In genomic region chr10:125929961-125930360, GRCm38 (mm10) we compare ENCODE assay signal across 20 mouse cellular contexts. TPM values are rescaled to one million over a fixed set of nuclear protein-coding genes. Genes with fewer than 3 reads are reported as not detected.
DNase-seq lines count a peak whose midpoint lies in the region.
"Had no signal": no experiment of that assay in that cellular context is flagged by ENCODE, and none has a peak within 500 bp of the region (broad histone marks: within the 10 kb centered on the region; RNA-seq: fewer than 3 reads in every experiment).

No protein-coding gene starts in this region.

- WGBS in heart, embryonic 10.5 days, result 74% methylated on average over 3 of the region's 3 CpGs

- no peak overlapping the region for H3K27ac ChIP-seq in heart, embryonic 10.5 days
- H3K27ac ChIP-seq: embryonic facial prominence, embryonic 13.5 days; forebrain, embryonic 10.5 days; heart, adult 2 months; heart, embryonic 13.5 days had no signal

- DNase-seq in heart, embryonic 10.5 days (ENCODE audit: low spot score), result peak; percentile 54
- no peak for DNase-seq in heart, adult 8-10 months (ENCODE audit: low spot score)
- peak; percentile 88 to 92 for DNase-seq in kidney, adult 8-10 months
- no peak for DNase-seq in kidney, postnatal 4 days
- DNase-seq in adipocyte (ENCODE audit: low spot score), result peak; percentile 6
- DNase-seq in kidney, postnatal 10 days, result peak; percentile 59
- no peak for DNase-seq in gastrocnemius, postnatal 10 days
- no peak for DNase-seq in urinary bladder, postnatal 10 days (ENCODE audit: low spot score)
- DNase-seq: adrenal gland, postnatal 10 days; B cell, adult 2 months; cerebellum, adult 11-12 months; cerebellum, adult 9-10 months; cerebellum, postnatal 25 days; gastrocnemius, postnatal 14 days; heart, adult 2 months; heart, postnatal 36 days had no signal

- no peak overlapping the region for H3K4me3 ChIP-seq in heart, embryonic 10.5 days
- H3K4me3 ChIP-seq: embryonic facial prominence, embryonic 13.5 days; forebrain, embryonic 10.5 days; heart, adult 2 months; heart, embryonic 13.5 days had no signal

- H3K27me3 ChIP-seq in heart, embryonic 10.5 days (ENCODE audit: insufficient read depth, poor library complexity, severe bottlenecking), result no peaks in the 10 kb centered on the region
- H3K27me3 ChIP-seq: embryonic facial prominence, embryonic 13.5 days; heart, embryonic 13.5 days had no signal

- H3K4me1 ChIP-seq in heart, embryonic 10.5 days, result no peaks in the 10 kb centered on the region
- H3K4me1 ChIP-seq: embryonic facial prominence, embryonic 13.5 days; heart, embryonic 13.5 days had no signal

- no peaks in the 10 kb centered on the region for H3K9me3 ChIP-seq in heart, embryonic 10.5 days
- H3K9me3 ChIP-seq: embryonic facial prominence, embryonic 13.5 days; forebrain, embryonic 10.5 days; heart, embryonic 13.5 days had no signal

- no peaks in the 10 kb centered on the region for H3K36me3 ChIP-seq in heart, embryonic 10.5 days
- H3K36me3 ChIP-seq: embryonic facial prominence, embryonic 13.5 days; forebrain, embryonic 10.5 days; G1E; heart, embryonic 13.5 days had no signal

RNA-seq across cellular contexts. Expression of gene Lrig3, which starts 36.0 kb away (rescaled TPM):
- polyA plus RNA-seq in heart, embryonic 10.5 days (2016; fragmentation: Nextera tagmentation; extraction: Ambion mirVana), result 3.3 and 8.4 TPM in 2 replicates
- 1 to 10 TPM in 3 of 4 experiments, under 1 TPM in 1; 0.98 to 2.2 (median 1.6) TPM for total RNA-seq in heart, adult 8-10 months (2022)
- 10 to 100 TPM in 1 of 2 experiments, 1 to 10 TPM in 1; 8.3 to 11.2 TPM for total RNA-seq in gastrocnemius, postnatal 10 days (2021)
- polyA plus RNA-seq: G1E had no signal

Comparison
In these comparisons a context has a peak if more than half of its experiments do, and no peak if none do; other contexts are left out.
1. DNase-seq: peak in heart, embryonic 10.5 days (single experiment), kidney, adult 8-10 months (2 of 2), adipocyte (single experiment) and kidney, postnatal 10 days (single experiment); none in heart, adult 8-10 months (single experiment), kidney, postnatal 4 days (0 of 2), gastrocnemius, postnatal 10 days (single experiment) and urinary bladder, postnatal 10 days (single experiment).